Mouse (Mus musculus) frontal cortex, postnatal 14 days (tissue): ENCODE data around the gene Tgfb2.

Experiments
- DNase-seq, 2 experiments: peaks; one replicate each; pipeline ENCODE4 v3.0.0; 2022; ENCODE audit warnings: low spot score in 2 of 2

Tgfb2 gene

GRCm38 (mm10) chr1:186702391-186703255 lies 3.2 kb downstream of the Tgfb2 start:
- DNase-seq = no peak

DNA sequence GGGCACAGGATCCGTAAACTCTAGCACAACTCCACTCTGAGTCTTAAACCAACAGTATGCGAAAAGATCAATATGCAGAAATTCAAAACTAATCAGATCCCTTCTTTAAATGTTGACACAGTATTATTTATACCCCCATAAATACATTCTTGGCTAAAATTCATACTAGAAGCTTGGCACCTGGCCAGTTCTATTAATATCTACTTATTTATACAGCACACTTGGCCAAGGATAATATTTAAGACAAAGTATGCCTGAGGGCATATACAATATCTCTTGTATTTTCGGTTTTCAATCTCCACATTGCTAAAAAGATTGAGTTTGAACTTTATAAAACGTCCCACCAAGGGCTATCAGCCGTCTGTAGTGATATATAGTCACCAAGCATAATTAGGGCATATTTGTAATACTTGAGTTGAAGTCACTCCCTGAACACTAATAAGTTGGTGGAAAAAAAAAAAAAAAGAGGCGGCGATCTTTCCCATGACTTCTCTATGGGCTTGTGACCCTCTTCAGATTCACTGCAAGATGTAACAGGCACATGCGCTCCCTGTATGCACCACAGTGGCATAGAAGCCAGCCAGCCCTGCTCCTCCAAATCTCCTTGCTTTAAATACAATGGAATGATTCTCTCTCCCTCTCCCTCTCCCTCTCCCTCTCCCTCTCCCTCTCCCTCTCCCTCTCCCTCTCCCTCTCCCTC lies 4.4 kb downstream of the Tgfb2 start:
- no peak for DNase-seq

- DNase-seq = no peak
These were observed 5.3 kb downstream of the Tgfb2 start for GRCm38 (mm10) chr1:186700496-186700895.

- no peak for DNase-seq
These were observed 7.0 kb downstream of the Tgfb2 start for GRCm38 (mm10) chr1:186698583-186699338.

DNA sequence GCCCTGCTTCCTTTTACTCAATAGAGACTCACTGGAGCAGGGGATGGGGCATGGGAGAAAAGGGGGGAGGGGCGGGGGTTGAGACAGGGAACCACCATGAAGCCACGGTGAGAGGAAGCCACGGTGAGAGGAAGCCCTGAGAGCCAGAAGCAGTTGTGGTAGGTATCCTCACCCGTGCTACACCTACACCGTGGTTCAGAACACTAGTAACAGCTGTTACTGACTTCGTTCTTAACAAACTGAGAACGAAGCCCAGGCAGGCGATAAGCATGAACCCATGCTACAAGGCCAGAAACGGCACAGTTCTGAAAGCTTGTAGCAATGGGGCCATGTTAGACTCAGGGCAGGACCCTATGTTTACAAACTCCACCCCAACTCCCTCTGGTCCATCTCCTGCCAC lies 9.6 kb downstream of the Tgfb2 start:
- DNase-seq = no peak

GRCm38 (mm10) chr1:186695361-186695760 lies 10.4 kb downstream of the Tgfb2 start:
- no peak for DNase-seq

DNA sequence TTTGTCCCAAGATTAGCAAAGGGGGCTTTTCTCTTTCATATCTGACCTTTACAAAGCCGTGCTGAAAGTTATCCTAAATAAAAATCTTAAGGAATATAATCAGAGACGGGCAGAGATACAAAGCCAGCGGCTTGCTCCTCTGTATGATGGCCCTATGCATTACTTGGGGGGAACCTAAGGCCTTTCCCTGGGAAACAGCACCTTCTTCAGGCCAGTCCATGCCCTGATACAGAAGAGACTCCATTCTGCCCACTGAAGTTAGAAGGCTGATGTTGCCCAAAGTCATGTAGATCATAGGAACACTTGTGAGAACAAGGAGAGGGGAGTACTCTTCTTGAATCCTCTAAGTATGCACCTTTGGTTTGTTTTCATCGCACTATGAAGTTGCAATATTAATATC lies 13.4 kb downstream of the Tgfb2 start:
- no peak for DNase-seq

- no peak for DNase-seq
These were observed 14.1 kb downstream of the Tgfb2 start for GRCm38 (mm10) chr1:186691708-186692107.

DNA sequence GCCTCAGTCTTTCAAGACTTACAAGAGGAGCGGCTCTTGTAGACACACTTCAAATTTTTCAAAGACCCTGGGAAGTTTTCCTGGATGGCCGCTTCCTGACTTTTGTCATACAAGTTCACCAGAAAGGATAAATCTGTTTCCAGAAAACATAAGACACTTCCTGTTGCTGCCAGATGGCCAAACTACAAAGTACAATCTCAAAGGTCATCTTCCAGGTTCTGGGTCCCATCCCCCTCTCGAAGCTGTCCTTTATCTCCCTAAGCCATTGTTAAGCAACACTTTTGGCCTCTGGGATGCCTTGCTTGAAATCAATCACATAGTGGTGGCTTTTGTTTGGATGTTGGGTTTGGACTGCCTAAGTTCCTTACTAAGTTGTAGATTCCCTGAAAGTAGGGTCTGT lies 21.7 kb downstream of the Tgfb2 start:
- DNase-seq = no peak

GRCm38 (mm10) chr1:186682606-186683005 lies 23.2 kb downstream of the Tgfb2 start:
- no peak for DNase-seq

GRCm38 (mm10) chr1:186677614-186678013 lies 28.2 kb downstream of the Tgfb2 start:
- DNase-seq = no peak

GRCm38 (mm10) chr1:186676199-186676598 lies 29.6 kb downstream of the Tgfb2 start:
- no peak for DNase-seq

GRCm38 (mm10) chr1:186675263-186675662 lies 30.5 kb downstream of the Tgfb2 start:
- no peak for DNase-seq

DNA sequence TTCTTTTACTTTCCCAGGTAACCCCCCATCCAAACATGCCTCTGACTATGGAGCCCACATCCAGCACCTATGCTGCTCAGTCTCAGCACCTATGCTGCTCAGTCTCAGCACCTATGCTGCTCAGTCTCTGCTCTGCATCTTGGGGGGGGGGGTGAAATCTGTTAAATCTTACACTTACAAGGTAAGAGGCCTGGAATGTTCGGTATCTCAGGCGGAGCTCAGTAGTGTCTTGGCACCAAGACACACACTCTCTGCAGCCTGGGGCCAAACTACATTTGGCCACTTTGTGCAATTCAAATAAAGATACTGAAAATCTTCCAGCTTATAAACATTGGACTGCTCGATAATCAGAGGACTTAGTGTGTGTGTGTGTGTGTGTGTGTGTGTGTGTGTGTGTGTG lies 31.2 kb downstream of the Tgfb2 start:
- no peak for DNase-seq

DNA sequence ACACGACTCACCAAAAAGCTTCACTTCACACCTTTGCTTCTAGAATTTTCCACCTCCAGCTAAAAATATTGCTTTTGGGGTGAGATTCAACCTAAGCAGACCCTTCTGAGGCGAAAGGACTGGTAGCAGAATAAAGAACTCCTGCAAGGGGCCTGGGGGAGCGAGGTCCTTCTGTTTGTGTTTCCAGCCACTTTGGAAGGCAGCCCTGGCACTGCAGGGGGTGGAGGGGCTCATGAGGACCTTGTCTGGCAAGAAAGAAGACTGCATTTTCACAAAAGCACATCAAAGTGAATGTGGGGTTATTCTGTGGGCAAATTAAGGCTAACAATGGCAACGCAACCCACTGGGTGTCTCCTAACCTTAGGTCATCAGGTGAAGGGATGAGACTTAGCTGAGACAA lies 32.6 kb downstream of the Tgfb2 start:
- no peak for DNase-seq

GRCm38 (mm10) chr1:186663412-186663811 lies 42.4 kb downstream of the Tgfb2 start:
- no peak for DNase-seq

DNA sequence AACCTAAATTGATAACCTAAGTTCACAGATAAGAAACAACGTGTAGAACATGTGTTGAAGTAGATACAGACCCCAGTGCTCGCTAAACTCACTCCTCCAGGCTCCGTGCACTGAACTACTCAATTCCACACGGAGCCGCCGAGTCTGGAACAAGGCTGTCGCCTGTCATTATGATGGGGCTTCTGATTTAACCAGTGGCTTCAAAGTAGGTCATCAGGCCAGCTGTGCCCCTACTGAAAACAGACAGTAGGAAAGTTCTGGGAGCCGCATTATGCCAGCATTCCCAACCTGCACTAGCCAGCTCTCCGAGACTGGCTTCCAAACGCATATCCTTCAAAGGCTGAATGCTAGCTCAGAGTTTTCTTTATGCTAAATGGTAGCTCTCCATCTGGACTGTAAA lies 42.8 kb downstream of the Tgfb2 start:
- DNase-seq = no peak

- no peak for DNase-seq
These were observed 44.4 kb downstream of the Tgfb2 start for GRCm38 (mm10) chr1:186661206-186661921.

GRCm38 (mm10) chr1:186658783-186659182 lies 47.0 kb downstream of the Tgfb2 start:
- no peak for DNase-seq

- DNase-seq = no peak
These were observed 48.1 kb downstream of the Tgfb2 start for GRCm38 (mm10) chr1:186657559-186658219.

DNA sequence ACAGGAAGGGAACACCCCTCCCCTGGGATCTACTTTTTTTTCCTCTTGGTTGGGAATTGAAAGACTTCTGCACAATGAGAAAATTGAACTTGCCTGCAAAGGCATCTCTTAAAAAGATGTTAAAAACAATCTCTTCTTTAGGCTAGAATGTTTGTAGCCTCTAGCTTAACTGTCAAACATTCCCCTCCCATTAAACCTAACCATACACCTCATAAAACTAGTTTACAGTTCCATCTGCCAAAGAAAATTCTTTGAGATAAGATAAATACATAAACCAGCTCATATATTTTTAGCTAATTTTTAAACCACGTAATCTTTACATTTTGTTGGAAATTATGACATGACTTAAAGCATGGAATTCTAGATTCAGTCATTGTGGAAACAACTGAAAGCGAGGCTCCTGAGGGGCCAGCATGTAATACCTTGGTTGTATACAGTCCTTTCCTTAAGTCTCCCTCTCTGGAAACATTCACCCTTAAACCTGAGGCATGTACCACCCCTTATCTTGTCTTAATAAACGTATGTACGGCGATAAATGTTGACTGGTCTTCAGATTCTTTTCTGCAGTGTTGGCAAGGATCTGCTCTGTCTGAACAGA lies 49.0 kb downstream of the Tgfb2 start:
- no peak for DNase-seq
